Mouse (Mus musculus) v-Abl transformed pro-B cells (cell line): ENCODE data around the gene Letm1.

Experiments used
- in situ Hi-C, 2 experiments: fragments of 400-800 bp; cut with MboI; formaldehyde crosslinking; loops; one replicate each; pipeline ENCODE4 v1.15.1; 2025; ENCODE audit not compliant: unreplicated experiment in 2 of 2

Gene Letm1

DNA sequence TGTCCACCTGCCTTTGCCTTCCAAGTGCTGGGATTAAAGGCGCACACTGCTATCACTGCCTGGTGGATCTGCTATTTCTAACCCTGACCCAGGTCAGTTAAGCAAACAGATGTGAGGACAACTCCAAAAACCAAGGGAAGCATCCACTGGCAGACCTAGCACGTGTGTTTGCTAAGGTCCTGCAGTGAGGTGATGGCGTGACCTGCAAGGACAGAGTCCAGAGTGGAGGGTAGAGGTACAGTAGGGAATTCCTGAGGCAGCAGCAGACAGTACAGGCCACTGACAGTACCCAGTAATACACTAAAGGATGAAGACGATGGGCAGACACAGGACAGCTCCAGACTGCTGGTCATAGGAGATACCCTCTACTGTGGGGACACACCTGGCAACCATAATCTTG, 42.1 kb downstream of the Letm1 start:
- in situ Hi-C loops = loop anchor here in 1 of 2 experiments (5.0 kb wide), 1 partner anchor 63 kb away; no protein-coding TSS in a partner anchor

GRCm38 (mm10) chr5:33738341-33738740, 44.3 kb downstream of the Letm1 start:
- in situ Hi-C loops = loop anchor here in 1 of 2 experiments (5.0 kb wide), 1 partner anchor 61 kb away; no protein-coding TSS in a partner anchor

DNA sequence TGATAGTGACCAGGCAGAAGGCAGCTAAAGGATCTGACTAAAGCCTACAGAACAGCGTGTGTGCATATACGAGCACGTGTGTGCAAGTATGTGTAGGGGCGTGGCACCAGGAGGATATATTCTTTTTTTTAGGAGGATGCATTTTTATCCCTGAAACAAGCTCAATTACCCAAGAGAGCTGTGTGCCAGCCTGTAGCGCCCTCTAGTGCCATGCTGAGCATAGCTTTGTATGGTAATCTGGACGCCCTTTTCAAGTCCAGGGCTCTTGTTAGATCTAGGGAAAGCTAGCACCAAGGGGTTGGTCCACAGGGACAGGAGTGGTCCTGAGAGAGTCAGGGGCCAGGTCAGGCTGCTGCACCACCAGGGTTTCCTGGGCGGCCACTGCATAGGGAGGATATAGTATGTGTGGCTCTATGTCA, 44.7 kb downstream of the Letm1 start:
- in situ Hi-C loops = loop anchor here in 1 of 2 experiments (5.0 kb wide), 1 partner anchor 61 kb away; no protein-coding TSS in a partner anchor

DNA sequence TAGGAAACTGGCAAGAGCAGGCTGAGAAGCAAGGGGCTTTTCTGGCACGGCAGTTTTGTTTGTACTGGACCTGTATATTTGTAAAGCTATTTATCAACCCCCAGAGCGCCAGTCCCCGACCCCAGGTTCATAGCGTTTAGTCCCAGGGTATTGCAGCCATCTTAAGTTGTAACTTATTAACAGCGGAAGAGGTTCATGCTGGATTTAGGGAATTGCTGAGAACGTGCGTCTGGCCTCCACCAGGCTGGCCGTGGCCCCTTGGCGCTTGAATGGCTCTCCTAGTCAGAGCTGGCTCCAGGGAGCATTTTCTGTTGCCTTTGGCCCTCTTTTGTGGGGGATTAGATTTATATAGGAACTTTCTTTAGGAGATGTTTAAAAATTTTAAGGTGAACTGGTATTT, 46.4 kb downstream of the Letm1 start:
- in situ Hi-C loops = loop anchor here in 1 of 2 experiments (5.0 kb wide), 1 partner anchor 59 kb away; no protein-coding TSS in a partner anchor

- in situ Hi-C loops = loop anchor here in 1 of 2 experiments (5.0 kb wide), 1 partner anchor 58 kb away; no protein-coding TSS in a partner anchor
Observed at GRCm38 (mm10) chr5:33735412-33736092, 47.1 kb downstream of the Letm1 start.

DNA sequence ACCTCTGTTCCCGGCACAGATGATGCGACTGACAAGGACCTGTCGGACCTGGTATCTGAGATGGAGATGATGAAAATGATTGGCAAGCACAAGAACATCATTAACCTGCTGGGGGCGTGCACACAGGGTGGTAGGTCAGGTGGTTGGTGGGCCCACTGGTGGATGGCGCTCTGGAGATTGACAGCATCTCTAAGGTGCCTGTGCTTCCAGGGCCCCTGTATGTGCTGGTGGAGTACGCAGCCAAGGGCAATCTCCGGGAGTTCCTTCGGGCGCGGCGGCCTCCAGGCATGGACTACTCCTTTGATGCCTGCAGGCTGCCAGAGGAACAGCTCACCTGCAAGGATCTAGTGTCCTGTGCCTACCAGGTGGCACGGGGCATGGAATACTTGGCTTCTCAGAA, 48.8 kb downstream of the Letm1 start:
- in situ Hi-C loops = no loop called here

DNA sequence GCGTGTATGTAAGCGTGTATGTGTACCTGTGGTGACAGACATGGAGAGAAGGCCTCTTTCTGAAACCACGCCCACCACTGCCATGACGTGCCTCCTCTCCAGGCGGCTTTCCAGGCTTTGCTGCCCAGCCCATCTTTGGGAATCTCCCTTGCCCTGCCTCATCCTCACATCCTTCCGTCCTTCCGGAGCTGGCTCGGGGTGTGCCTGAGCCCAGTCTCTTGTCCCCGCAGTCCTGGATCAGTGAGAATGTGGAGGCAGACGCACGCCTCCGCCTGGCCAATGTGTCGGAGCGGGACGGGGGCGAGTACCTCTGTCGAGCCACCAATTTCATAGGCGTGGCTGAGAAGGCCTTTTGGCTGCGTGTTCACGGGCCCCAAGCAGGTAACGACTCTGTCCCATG, 51.6 kb downstream of the Letm1 start:
- in situ Hi-C loops = no loop called here

DNA sequence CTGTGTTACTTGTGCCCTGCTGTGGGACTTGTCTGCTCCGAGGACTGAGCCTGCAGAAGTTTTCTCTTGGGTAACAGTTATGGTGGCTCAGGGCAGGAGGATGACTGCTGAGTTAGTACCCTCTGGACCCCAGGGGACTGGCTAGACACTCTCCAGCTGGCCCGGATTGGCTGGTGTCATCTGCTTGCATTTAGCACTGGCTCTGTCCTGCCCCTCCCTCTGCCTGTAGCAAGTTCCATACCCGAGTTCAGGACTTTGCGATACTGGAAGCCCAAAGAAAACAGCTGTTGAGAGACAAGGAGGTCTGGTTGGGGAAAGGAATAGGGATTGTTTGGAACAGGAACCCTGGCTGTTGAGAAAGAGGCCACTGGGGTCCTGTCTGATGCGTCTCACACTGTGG, 52.1 kb downstream of the Letm1 start:
- in situ Hi-C loops = no loop called here

DNA sequence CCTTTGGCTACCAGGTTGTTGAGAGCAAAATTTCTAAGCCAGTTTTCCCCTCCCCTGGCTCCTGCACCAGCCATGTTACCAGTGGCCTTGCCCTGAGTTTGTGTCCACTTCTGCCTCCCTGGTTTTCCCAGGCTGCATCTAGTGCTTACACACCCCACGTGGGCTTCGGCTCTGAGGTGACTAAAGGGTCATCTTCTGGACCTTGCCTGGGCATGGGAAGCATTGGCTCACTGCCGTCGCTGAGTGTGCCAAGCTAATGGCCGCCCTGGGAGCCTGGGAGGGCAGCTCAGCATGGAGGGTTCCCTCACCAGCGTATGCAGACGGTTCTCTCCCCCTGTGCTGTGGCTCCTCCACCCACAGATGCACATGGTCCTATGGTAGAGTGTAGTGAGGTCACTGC, 53.8 kb downstream of the Letm1 start:
- in situ Hi-C loops = no loop called here

GRCm38 (mm10) chr5:33726891-33727290, 55.7 kb downstream of the Letm1 start:
- in situ Hi-C loops = no loop called here

DNA sequence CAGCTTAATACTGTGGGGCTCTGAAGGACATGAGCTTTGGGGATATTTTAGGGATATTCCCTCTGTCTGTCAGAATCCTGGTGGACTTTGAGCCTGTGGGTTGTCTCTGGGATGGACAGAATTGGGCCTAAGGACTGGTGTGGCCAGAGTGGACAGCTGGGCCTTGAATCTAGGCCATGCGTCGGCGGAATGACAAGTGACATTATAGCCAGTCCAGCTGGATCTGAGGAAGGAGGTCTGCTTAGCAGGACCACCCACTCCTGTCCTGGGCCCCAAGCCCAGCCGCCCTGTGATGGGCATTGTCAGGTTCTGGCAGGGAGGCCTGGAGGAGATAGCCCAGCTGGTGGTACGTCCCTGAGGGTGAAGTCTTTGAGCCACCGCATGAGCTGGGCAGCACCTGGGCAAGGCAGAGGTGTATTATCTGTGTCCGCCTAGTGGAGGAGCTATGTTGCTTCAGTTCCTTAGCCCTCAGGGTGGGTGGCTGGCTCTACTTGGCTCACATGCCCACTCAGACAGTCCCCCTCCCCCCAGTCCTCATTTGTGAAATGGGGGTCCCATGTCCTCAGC, 56.5 kb downstream of the Letm1 start:
- in situ Hi-C loops = no loop called here

DNA sequence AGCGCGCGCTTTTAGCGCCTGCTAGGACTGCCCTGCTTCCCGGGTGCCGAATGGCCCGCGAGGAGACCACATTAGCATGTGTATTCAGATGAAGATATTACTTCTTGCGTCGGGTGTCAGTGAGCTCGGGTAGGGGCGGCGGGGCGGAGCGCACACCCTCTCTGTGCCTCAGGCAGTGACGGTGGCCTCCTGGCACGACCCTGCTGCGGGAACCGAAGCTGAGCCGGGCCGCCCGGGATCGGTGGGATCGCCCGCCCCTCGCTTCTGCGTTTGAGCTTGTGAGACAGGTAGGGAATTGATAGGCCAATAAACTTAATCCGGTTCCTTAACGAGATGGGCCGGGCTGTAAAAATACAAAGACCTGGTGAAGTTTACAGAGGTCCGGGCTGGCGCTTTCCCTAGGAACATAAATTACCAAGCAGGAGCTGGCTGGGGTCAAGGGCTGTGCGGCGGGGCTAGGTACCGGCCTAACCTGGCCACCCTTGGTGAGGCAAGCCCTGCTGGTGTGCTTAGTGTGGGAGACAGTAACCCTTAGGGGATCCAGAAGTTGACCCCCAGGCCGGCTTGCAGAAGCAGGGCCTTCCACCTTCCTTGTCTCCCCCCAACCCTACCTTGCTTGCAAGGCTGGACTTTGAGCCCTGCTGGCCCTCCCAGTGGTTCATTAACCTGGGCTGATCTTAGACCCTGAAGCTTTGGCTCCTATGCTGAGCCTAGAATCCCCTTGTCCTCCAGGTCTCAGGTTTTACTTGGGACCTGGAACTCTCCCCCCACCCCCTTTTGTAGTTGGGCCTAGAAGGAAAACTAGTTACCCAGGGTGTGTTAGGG, 58.8 kb downstream of the Letm1 start:
- in situ Hi-C loops = no loop called here

GRCm38 (mm10) chr5:33723019-33723640, 59.5 kb downstream of the Letm1 start:
- in situ Hi-C loops = no loop called here

DNA sequence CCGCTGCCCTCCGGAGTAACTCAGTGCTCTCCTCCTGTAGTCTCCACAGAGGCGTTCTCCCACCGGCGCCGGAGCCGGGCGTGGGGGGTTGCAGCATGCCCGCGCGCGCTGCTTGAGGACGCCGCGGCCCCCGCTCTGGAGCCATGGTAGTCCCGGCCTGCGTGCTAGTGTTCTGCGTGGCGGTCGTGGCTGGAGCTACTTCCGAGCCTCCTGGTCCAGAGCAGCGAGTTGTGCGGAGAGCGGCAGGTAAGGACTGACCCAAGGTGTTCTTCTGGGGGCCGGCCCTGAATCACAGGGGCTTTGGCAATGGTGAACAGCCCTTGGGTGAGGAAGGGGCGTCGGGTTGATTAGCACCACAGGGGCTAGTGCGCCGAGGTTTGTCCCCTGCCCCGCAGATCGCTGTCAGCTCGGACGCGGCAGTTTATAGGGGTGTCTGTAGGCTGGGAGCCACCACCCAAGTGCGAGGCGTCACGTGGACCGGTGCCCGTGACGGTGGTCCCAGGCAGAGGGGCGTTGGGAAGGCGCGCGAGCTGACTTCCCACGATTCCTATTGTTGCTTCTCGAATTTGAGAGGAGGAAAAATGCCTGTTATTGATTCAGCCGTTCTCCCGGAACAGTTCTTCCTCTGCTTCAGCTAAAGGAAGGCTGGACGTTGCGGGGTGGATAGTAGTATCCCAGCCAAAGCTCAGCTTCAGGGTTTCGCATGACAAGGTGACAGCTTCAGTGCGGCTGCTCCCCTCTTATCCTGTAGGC, 60.2 kb downstream of the Letm1 start:
- in situ Hi-C loops = no loop called here

DNA sequence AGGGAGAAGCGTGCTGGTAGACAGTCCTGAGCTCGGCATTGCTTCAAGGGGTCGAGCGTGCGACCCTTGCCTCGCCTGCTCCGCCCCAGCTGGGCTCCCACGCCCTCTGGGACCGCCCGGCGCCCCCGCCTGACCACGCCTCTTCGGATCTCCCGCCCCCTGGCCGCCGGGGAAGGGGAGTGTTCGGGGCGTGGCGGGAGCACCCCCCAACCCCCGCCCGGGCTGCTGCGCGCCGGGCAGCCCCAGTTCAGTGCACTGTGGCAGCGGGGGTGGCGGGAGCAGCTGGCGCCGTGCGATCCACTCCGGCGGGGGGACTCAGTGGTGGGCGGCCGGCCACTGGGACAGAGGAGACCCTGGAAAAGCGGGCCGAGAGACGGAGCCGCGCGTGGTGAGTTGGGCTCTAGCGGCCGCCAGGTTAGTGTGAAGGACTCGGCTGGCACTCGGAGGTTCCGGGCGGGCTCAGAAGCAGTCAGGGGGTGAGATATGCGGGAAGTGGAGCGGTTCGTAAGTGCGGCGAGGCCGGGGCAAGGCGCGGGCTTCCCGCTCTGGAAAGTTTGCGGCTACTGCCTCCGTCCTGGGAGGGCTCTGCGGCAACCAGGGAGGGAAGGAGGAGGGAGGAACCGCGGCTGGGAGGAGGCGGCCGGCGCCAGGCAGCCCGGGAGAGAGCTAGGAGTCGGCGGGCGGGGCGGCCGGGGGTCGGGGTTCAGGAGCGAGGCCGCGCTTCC, 60.9 kb downstream of the Letm1 start, which contains the start of gene Fgfr3:
Gene Fgfr3, plus strand, starts transcription at position 134 of the 725 bp plus-strand sequence.
- in situ Hi-C loops = no loop called here

DNA sequence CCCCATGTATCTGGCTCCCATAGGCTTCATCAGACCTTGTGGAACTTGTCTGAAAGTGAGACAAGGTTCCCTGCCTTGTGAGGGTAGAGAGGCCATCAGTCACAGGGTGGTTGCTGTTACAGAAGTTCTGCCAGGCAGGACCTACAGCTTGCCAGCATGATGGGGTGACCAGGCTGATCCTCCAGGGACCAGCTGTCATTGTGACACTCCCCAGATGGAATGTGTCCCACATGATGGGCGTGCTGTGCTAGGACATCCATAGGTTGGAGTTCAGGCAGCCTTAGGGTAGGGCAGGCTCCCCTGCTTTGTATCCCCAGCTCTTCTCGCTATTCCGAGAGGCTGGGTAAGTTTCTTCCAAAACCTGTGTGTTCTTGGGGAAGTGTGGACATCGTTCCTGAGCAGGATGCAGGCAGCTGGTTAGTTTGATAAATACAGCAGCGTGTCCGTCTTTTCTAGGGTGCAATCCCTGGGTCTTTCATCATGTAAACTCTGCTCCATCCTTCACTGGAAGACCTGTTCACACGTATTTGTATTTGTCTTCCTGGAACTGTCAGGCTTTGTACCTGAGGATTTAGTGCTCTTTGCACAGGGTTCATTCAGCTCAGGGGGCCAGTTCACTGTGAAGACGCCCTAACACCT, 61.6 kb downstream of the Letm1 start:
- in situ Hi-C loops = no loop called here

- in situ Hi-C loops = no loop called here
Observed at GRCm38 (mm10) chr5:33718460-33718859, 64.2 kb downstream of the Letm1 start.

GRCm38 (mm10) chr5:33716467-33716866, 66.2 kb downstream of the Letm1 start:
- in situ Hi-C loops = no loop called here

- in situ Hi-C loops = no loop called here
Observed at GRCm38 (mm10) chr5:33715182-33715581, 67.4 kb downstream of the Letm1 start.
